In the genomic region with DNA sequence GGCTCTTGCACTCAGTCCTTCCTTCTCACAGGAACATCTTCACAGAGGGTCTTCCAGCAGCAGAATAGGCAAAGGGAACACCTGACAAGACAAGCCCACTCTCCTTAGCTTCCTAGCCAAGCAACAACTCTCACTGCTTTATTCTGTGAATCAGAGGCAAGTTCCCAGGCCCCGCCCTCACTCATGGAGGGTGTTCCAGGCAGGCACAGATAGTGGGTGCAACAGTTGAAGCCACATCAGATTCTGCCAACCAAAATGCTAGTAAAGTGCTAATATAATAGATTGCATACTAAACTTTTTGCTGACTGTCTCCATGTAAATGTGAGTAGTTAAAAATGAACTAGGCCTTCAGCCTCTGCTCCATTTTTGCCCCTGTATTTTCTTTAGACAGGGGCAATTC, we compare ENCODE assay signal across 17 mouse cellular contexts.
"Had no signal": no experiment of that assay in that cellular context is flagged by ENCODE, and none has a peak within 500 bp of the region (broad histone marks: within the 10 kb centered on the region; RNA-seq: fewer than 3 reads in every experiment).

No protein-coding gene starts in this region.

- H3K4me1 ChIP-seq: lung, embryonic 15.5 days; midbrain, embryonic 13.5 days; midbrain, embryonic 15.5 days; neural tube, embryonic 12.5 days; stomach, embryonic 15.5 days had no signal

- H3K4me2 ChIP-seq: lung, embryonic 15.5 days; midbrain, embryonic 11.5 days; midbrain, embryonic 13.5 days; midbrain, embryonic 15.5 days; neural tube, embryonic 12.5 days; stomach, embryonic 15.5 days had no signal

- H3K9ac ChIP-seq: liver, postnatal 0 days; lung, embryonic 15.5 days; midbrain, embryonic 13.5 days; midbrain, embryonic 15.5 days; neural tube, embryonic 12.5 days; stomach, embryonic 15.5 days had no signal

- H3K27me3 ChIP-seq: lung, embryonic 15.5 days; midbrain, embryonic 13.5 days; midbrain, embryonic 15.5 days; neural tube, embryonic 12.5 days; stomach, embryonic 15.5 days had no signal

- ATAC-seq: liver, postnatal 0 days; lung, postnatal 0 days; midbrain, embryonic 13.5 days; midbrain, embryonic 15.5 days had no signal

- DNase-seq: liver, postnatal 0 days; lung, adult 2 months; lung, postnatal 14 days; lung, postnatal 36 days; right cerebral cortex, postnatal 14 days; thymus, adult 2 months; thymus, postnatal 25 days; thymus, postnatal 4 days had no signal

- H3K27ac ChIP-seq: lung, embryonic 15.5 days; macrophage; midbrain, embryonic 13.5 days; midbrain, embryonic 15.5 days; neural tube, embryonic 12.5 days; stomach, embryonic 15.5 days; stomach, postnatal 0 days had no signal

- H3K36me3 ChIP-seq: lung, embryonic 15.5 days; midbrain, embryonic 13.5 days; midbrain, embryonic 15.5 days; neural tube, embryonic 12.5 days; stomach, embryonic 15.5 days had no signal

- H3K9me3 ChIP-seq: lung, embryonic 15.5 days; midbrain, embryonic 13.5 days; midbrain, embryonic 15.5 days; neural tube, embryonic 12.5 days; stomach, embryonic 15.5 days had no signal

- H3K4me3 ChIP-seq: lung, embryonic 15.5 days; midbrain, embryonic 13.5 days; midbrain, embryonic 15.5 days; neural tube, embryonic 12.5 days; stomach, embryonic 15.5 days had no signal
